Mouse (Mus musculus): ENCODE measurements around the gene Mtus2.
A peak's percentile ranks its signal among the peaks of the same experiment; 100 is the strongest.

- TF ChIP-seq CTCF (IDR thresholded peaks at IDR 0.05) (no peak), EP300 (IDR thresholded peaks at IDR 0.05) (peak; percentile 50; the same call in 1 of the 2 replicates)
Observed at GRCm38 (mm10) chr5:147963820-147964580, 6.9 kb downstream of the Mtus2 start.
